Mouse (Mus musculus): ENCODE measurements around the gene Adamts16.
A peak's percentile ranks its signal among the peaks of the same experiment; 100 is the strongest.

The Adamts16 gene

GRCm38 (mm10) chr13:70716022-70716421, 125.6 kb downstream of the Adamts16 start:
- no peak for DNase-seq (ENCODE audit: low read depth, low spot score)

- no peak for DNase-seq (ENCODE audit: low read depth, low spot score)
Measured at GRCm38 (mm10) chr13:70714081-70714775, 127.4 kb downstream of the Adamts16 start.

GRCm38 (mm10) chr13:70713331-70713730, 128.3 kb downstream of the Adamts16 start:
- no peak for DNase-seq (ENCODE audit: low read depth, low spot score)

GRCm38 (mm10) chr13:70707158-70707854, 134.3 kb downstream of the Adamts16 start:
- no peak for DNase-seq (ENCODE audit: low read depth, low spot score)

- peak; percentile 11 for DNase-seq (ENCODE audit: low read depth, low spot score)
Measured at GRCm38 (mm10) chr13:70702904-70703303, 138.7 kb downstream of the Adamts16 start.

GRCm38 (mm10) chr13:70698812-70699387, 142.7 kb downstream of the Adamts16 start:
- DNase-seq (ENCODE audit: low read depth, low spot score) = no peak

GRCm38 (mm10) chr13:70689452-70689960, 152.1 kb downstream of the Adamts16 start:
- DNase-seq (ENCODE audit: low read depth, low spot score) = no peak

- no peak for DNase-seq (ENCODE audit: low read depth, low spot score)
Measured at GRCm38 (mm10) chr13:70685825-70686224, 155.8 kb downstream of the Adamts16 start.

GRCm38 (mm10) chr13:70684976-70685609, 156.5 kb downstream of the Adamts16 start:
- no peak for DNase-seq (ENCODE audit: low read depth, low spot score)

- DNase-seq (ENCODE audit: low read depth, low spot score) = no peak
Measured at GRCm38 (mm10) chr13:70681411-70682183, 160.0 kb downstream of the Adamts16 start.

- no peak for DNase-seq (ENCODE audit: low read depth, low spot score)
Measured at GRCm38 (mm10) chr13:70680316-70680715, 161.3 kb downstream of the Adamts16 start.
